Mouse (Mus musculus): Measurements from ENCODE around the gene Tcf7. TPM values are rescaled to one million over a fixed set of nuclear protein-coding genes. Genes with fewer than 3 reads are reported as not detected.

Gene Tcf7
- 1,893 TPM for polyA plus RNA-seq (2017; shearing (Covaris generic))

GRCm38 (mm10) chr11:52282774-52283595 is at the start of gene Tcf7:
TSS of gene Tcf7 (minus strand) at chr11:52283014.

GRCm38 (mm10) chr11:52231606-52232541 is 50.9 kb downstream of the Tcf7 start, which contains the start of gene Skp1a:
TSS of gene Skp1a (plus strand) at chr11:52231995.

GRCm38 (mm10) chr11:52213887-52214286 is 68.9 kb downstream of the Tcf7 start, which contains the start of gene Olfr1371:
TSS of gene Olfr1371 (minus strand) at chr11:52213987.

Other genes starting within 250 kb of the Tcf7 start
- 163 TPM for gene Ppp2ca, start 184.3 kb downstream of the Tcf7 start, polyA plus RNA-seq (2017; shearing (Covaris generic))
- not detected for gene Olfr1373, start 137.5 kb downstream of the Tcf7 start, polyA plus RNA-seq (2017; shearing (Covaris generic))
- not detected for gene Olfr1371, start 69.0 kb downstream of the Tcf7 start, polyA plus RNA-seq (2017; shearing (Covaris generic))
- 296 TPM for gene Skp1a, start 51.0 kb downstream of the Tcf7 start, polyA plus RNA-seq (2017; shearing (Covaris generic))
- 64.6 TPM for gene Vdac1, start 77.8 kb upstream of the Tcf7 start, polyA plus RNA-seq (2017; shearing (Covaris generic))
- gene 9530068E07Rik, start 113.4 kb upstream of the Tcf7 start, polyA plus RNA-seq (2017; shearing (Covaris generic)), result 89.9 TPM